Comparison of ENCODE assay signal across 13 mouse cellular contexts in genomic region chr16:34389520-34390271, GRCm38 (mm10).
DNase-seq lines count a peak whose midpoint lies in the region; ATAC-seq and TF ChIP-seq lines count a peak whose summit lies in the region.
"Had no signal": no experiment of that assay in that cellular context is flagged by ENCODE, and none has a peak within 500 bp of the region (broad histone marks: within the 10 kb centered on the region; RNA-seq: fewer than 3 reads in every experiment).

No protein-coding gene starts in this region.

- H3K4me2 ChIP-seq in forebrain, embryonic 15.5 days (replicated peaks): no peak overlapping the region
- no peak overlapping the region for H3K4me2 ChIP-seq in forebrain, embryonic 13.5 days
- no peak overlapping the region for H3K4me2 ChIP-seq in liver, embryonic 11.5 days
- H3K4me2 ChIP-seq: embryonic facial prominence, embryonic 15.5 days; heart, embryonic 12.5 days; liver, embryonic 15.5 days; stomach, embryonic 15.5 days had no signal

- H3K9ac ChIP-seq in forebrain, embryonic 15.5 days (replicated peaks): no peak overlapping the region
- no peak overlapping the region for H3K9ac ChIP-seq in forebrain, embryonic 13.5 days
- no peak overlapping the region for H3K9ac ChIP-seq in liver, embryonic 11.5 days (ENCODE audit: low read depth, low read length)
- H3K9ac ChIP-seq: embryonic facial prominence, embryonic 15.5 days; heart, embryonic 12.5 days; liver, embryonic 15.5 days; stomach, embryonic 15.5 days had no signal

- intact Hi-C loops in left cerebral cortex, adult 2 months (cut with DNase I): loop anchor here (1.0 to 2.0 kb wide), 2 partner anchors 47 to 51 kb away; no protein-coding TSS in a partner anchor

- no peak overlapping the region for H3K4me3 ChIP-seq in forebrain, embryonic 15.5 days
- H3K4me3 ChIP-seq in forebrain, embryonic 13.5 days: no peak overlapping the region
- H3K4me3 ChIP-seq in left cerebral cortex, adult 2 months: no peak overlapping the region
- H3K4me3 ChIP-seq in liver, embryonic 11.5 days (ENCODE audit: low read depth, low read length): no peak overlapping the region
- H3K4me3 ChIP-seq: embryonic facial prominence, embryonic 15.5 days; gastrocnemius, adult 2 months; heart, embryonic 12.5 days; liver, embryonic 15.5 days; stomach, embryonic 15.5 days had no signal

- peaks cover 14% of the 10 kb centered on the region for H3K4me1 ChIP-seq in forebrain, embryonic 15.5 days
- H3K4me1 ChIP-seq in forebrain, embryonic 13.5 days: peaks cover 24% of the 10 kb centered on the region
- no peaks in the 10 kb centered on the region for H3K4me1 ChIP-seq in liver, embryonic 11.5 days (replicated peaks; ENCODE audit: control insufficient read depth, insufficient read depth, low read length)
- H3K4me1 ChIP-seq: embryonic facial prominence, embryonic 15.5 days; liver, embryonic 15.5 days; stomach, embryonic 15.5 days had no signal

- no peak for DNase-seq in left cerebral cortex, adult 2 months (ENCODE audit: extremely low spot score in 1 of 2, low spot score in 2 of 2)
- DNase-seq in left cerebral cortex, adult 9 months (ENCODE audit: low spot score in 2 of 2): no peak
- peak; percentile 30 for DNase-seq in R1 (ENCODE audit: low read depth, low spot score)
- DNase-seq in cerebellum, postnatal 36 days: peak; percentile 82 to 83
- DNase-seq in urinary bladder, adult 18-20 months (ENCODE audit: low spot score in 2 of 2): no peak
- no peak for DNase-seq in liver, embryonic 11.5 days (ENCODE audit: low spot score)
- DNase-seq: gastrocnemius, adult 2 months had no signal

- ATAC-seq in forebrain, embryonic 15.5 days (replicated peaks): peak; percentile 42; the same call in 1 of the 2 replicates
- ATAC-seq in forebrain, embryonic 13.5 days: no peak
- ATAC-seq in liver, embryonic 11.5 days (replicated peaks; ENCODE audit: low FRiP score): no peak

- no peaks in the 10 kb centered on the region for H3K36me3 ChIP-seq in forebrain, embryonic 15.5 days
- peaks cover 31% of the 10 kb centered on the region; the same call in 1 of the 2 replicates for H3K36me3 ChIP-seq in forebrain, embryonic 13.5 days (ENCODE audit: poor library complexity, severe bottlenecking)
- H3K36me3 ChIP-seq in liver, embryonic 11.5 days (ENCODE audit: control insufficient read depth, insufficient read depth, low read length): no peaks in the 10 kb centered on the region
- H3K36me3 ChIP-seq: embryonic facial prominence, embryonic 15.5 days; heart, embryonic 12.5 days; liver, embryonic 15.5 days; stomach, embryonic 15.5 days had no signal

- no peaks in the 10 kb centered on the region for H3K9me3 ChIP-seq in forebrain, embryonic 15.5 days
- H3K9me3 ChIP-seq in forebrain, embryonic 13.5 days (replicated peaks): no peaks in the 10 kb centered on the region
- H3K9me3 ChIP-seq in liver, embryonic 11.5 days (ENCODE audit: control insufficient read depth, low read length): no peaks in the 10 kb centered on the region
- H3K9me3 ChIP-seq: embryonic facial prominence, embryonic 15.5 days; heart, embryonic 12.5 days; liver, embryonic 15.5 days; stomach, embryonic 15.5 days had no signal

- WGBS in forebrain, embryonic 15.5 days: 60% methylated on average over 5 of the region's 5 CpGs
- WGBS in forebrain, embryonic 13.5 days: 55% methylated on average over 5 of the region's 5 CpGs
- 72% methylated on average over 5 of the region's 5 CpGs for WGBS in liver, embryonic 11.5 days

- H3K27ac ChIP-seq in forebrain, embryonic 15.5 days (replicated peaks): no peak overlapping the region
- H3K27ac ChIP-seq in forebrain, embryonic 13.5 days: no peak overlapping the region
- peak overlapping the region; percentile 82 for H3K27ac ChIP-seq in left cerebral cortex, adult 2 months
- no peak overlapping the region for H3K27ac ChIP-seq in liver, embryonic 11.5 days (ENCODE audit: low read depth, low read length)
- H3K27ac ChIP-seq: embryonic facial prominence, embryonic 15.5 days; gastrocnemius, adult 2 months; liver, embryonic 15.5 days; stomach, embryonic 15.5 days had no signal

- TF ChIP-seq CTCF in left cerebral cortex, adult 2 months (IDR thresholded peaks at IDR 0.05): no peak

- H3K27me3 ChIP-seq in forebrain, embryonic 15.5 days: no peaks in the 10 kb centered on the region
- H3K27me3 ChIP-seq in forebrain, embryonic 13.5 days: no peaks in the 10 kb centered on the region
- H3K27me3 ChIP-seq in liver, embryonic 11.5 days (replicated peaks; ENCODE audit: control insufficient read depth, insufficient read depth, low read length): no peaks in the 10 kb centered on the region
- H3K27me3 ChIP-seq: embryonic facial prominence, embryonic 15.5 days; heart, embryonic 12.5 days; liver, embryonic 15.5 days; stomach, embryonic 15.5 days had no signal

Comparison
In these comparisons a context has a peak if more than half of its experiments do, and no peak if none do; other contexts are left out.
1. DNase-seq: peak in R1 (single experiment) and cerebellum, postnatal 36 days (2 of 2); none in left cerebral cortex, adult 2 months (0 of 2), left cerebral cortex, adult 9 months (0 of 2), urinary bladder, adult 18-20 months (0 of 2) and liver, embryonic 11.5 days (single experiment).